Mouse (Mus musculus) embryonic facial prominence, embryonic 11.5 days (tissue): Measurements from ENCODE around the gene Atp2a1. TPM values are rescaled to one million over a fixed set of nuclear protein-coding genes. Genes with fewer than 3 reads are reported as not detected.
A peak's percentile ranks its signal among the peaks of the same experiment; 100 is the strongest.

Experiments used
- ATAC-seq: fragments of 200-750 bp; cut with Nextera tagmentation; replicated peaks from 2 replicates; pipeline ENCODE4 v1.8.0; 2017; ENCODE audit warnings: low read depth; ENCODE audit not compliant: insufficient number of reproducible peaks, low FRiP score, low TSS enrichment
- DNase-seq: peaks from one replicate; pipeline ENCODE4 v3.0.0-alpha.2; 2015; ENCODE audit warnings: low spot score
- H3K27ac ChIP-seq: fragments of 300-500 bp; sonication (generic); replicated peaks from 2 replicates; pipeline ENCODE4 v1.5.1; 2014; ENCODE audit warnings: mild to moderate bottlenecking, low read depth, low read length, control low read depth
- H3K27me3 ChIP-seq: fragments of 300-500 bp; sonication (generic); 2 replicates; pipeline ENCODE4 v1.6.1; 2014; ENCODE audit warnings: mild to moderate bottlenecking, low read length, moderate library complexity, mixed read lengths; ENCODE audit not compliant: control insufficient read depth, insufficient read depth
- H3K36me3 ChIP-seq: fragments of 300-500 bp; sonication (generic); replicated peaks from 2 replicates; pipeline ENCODE4 v1.6.1; 2014; ENCODE audit warnings: low read depth, mild to moderate bottlenecking, low read length, moderate library complexity, mixed read lengths; ENCODE audit not compliant: control insufficient read depth, insufficient read depth
- H3K4me1 ChIP-seq: fragments of 300-500 bp; sonication (generic); 2 replicates; pipeline ENCODE4 v1.6.1; 2014; ENCODE audit warnings: low read length, mixed read lengths; ENCODE audit not compliant: control insufficient read depth, insufficient read depth
- H3K4me2 ChIP-seq: fragments of 300-500 bp; sonication (generic); 2 replicates; pipeline ENCODE4 v1.6.1; 2014; ENCODE audit warnings: low read depth, mild to moderate bottlenecking, control low read depth, low read length, moderate library complexity
- H3K4me3 ChIP-seq: fragments of 300-500 bp; sonication (generic); 2 replicates; pipeline ENCODE4 v1.5.1; 2014; ENCODE audit warnings: low read depth, low read length, control low read depth
- H3K9ac ChIP-seq: fragments of 300-500 bp; sonication (generic); replicated peaks from 2 replicates; pipeline ENCODE4 v1.6.1; 2014; ENCODE audit warnings: mild to moderate bottlenecking, control low read depth, low read length
- H3K9me3 ChIP-seq: fragments of 300-500 bp; sonication (generic); replicated peaks from 2 replicates; pipeline ENCODE4 v1.6.1; 2016; ENCODE audit warnings: mild to moderate bottlenecking, low read length, inconsistent platforms, mixed read lengths; ENCODE audit not compliant: control insufficient read depth
- WGBS: fragments of 180-500 bp; shearing (Covaris S2); extraction: QIAGEN DNeasy Blood & Tissue Kit; methylation state at CpG from one replicate; pipeline ENCODE4 v1.1.7; 2014; 5-methylcytosine and 5-hydroxymethylcytosine counted together
- polyA plus RNA-seq: library from polyadenylated mRNA; unstranded; fragments of >200 nt; fragmentation: Nextera tagmentation; extraction: Ambion mirVana; gene quantifications from 2 replicates; pipeline ENCODE4 v1.2.1, GENCODE M21; 2014

Atp2a1 gene
- polyA plus RNA-seq, 1 experiment from 2014 or later, result 6.6 TPM

DNA sequence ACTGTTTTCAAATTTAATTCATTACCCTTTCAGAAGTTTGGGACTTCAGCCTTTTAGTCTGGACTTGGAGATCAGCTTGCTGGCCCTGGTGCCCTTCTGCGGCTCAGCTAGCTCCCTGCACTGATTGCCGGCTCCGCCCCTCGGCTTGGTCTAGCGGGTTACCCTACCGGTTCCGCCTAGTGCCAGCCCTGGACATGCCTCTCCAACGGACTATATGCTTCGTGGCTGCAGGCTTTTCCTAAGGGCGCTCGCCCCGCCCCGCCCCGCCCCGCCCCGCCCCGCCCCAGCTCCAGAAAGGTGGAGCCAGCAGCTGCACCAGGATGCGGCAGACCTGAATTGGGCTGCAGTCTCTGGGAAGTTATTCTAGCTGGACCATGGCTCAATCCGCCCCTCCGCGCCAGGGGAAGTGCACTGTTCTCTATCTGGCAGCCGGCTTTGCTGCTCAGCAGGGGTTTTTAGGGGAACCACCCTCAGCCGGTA is 19.5 kb upstream of the Atp2a1 start:
- Histone ChIP-seq H3K4me2 (peak overlapping the region; percentile 55), H3K4me3 (peak overlapping the region; percentile 21), H3K27ac (0 out of 2 replicates have a peak overlapping the region, but pooled peaks have one; percentile 35), H3K9ac (peak overlapping the region; percentile 57), H3K4me1 (no peaks in the 10 kb centered on the region; the same call in 1 of the 2 replicates), H3K27me3 (no peaks in the 10 kb centered on the region), H3K9me3 (no peaks in the 10 kb centered on the region), H3K36me3 (no peaks in the 10 kb centered on the region)
- DNase-seq (peak; percentile 86), ATAC-seq (peak; percentile 85)
- WGBS, result under 1% methylated on average over 23 of the region's 23 CpGs

DNA sequence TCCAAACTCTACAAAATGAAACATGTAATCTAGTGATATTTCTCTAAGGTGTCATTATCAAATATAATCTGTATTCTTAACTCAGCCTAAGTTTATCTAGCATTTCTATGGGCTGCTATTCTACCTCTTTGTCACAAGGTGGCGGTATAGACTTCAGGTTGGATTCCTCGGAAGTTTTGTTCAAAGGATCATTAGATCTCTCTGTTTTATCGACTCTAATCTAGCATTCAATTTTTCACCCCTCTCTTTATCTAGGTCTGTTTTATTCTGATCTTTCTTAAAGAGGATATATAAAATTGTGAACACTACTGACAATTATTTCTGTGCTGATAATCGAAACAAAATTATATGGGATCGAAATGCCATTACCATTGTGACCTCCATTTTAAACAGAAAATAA is 18.8 kb upstream of the Atp2a1 start:
- 24% methylated on average over 5 of the region's 5 CpGs for WGBS
- DNase-seq, result peak; percentile 72
- H3K9ac ChIP-seq, result no peak overlapping the region
- no peak overlapping the region for H3K4me3 ChIP-seq
- no peaks in the 10 kb centered on the region; the same call in 1 of the 2 replicates for H3K4me1 ChIP-seq
- no peak for ATAC-seq
- no peaks in the 10 kb centered on the region for H3K36me3 ChIP-seq
- H3K4me2 ChIP-seq, result no peak overlapping the region
- H3K9me3 ChIP-seq, result no peaks in the 10 kb centered on the region
- H3K27ac ChIP-seq, result no peak overlapping the region
- H3K27me3 ChIP-seq, result no peaks in the 10 kb centered on the region

DNA sequence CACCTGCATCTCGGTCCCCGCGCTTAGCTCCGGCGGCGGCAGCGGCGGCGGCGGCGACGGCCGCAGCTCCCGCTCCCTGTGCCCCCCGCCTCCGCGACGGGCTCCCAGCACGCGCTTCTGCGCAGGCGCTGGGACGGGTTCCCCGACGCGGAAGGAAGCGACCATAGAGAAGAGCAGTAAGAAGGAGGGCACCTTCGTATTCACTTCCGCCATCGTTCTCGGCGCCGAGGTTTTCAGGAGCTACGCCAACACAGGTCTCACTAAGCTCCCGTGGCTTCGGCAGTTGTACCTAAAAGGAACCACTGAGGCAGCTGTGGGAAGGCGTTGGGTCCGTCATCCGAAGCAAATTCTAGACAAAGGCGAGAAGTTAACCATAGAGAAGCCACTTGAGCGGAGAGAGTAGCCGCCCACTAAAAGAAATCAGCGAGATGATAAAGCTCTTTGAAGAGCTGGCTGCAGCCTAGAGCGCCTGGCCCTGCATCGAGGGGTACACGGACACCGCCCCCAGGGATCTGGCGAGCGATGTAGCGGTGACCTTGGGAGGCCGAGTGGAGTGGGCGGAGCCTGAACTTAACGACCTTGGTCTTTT is 12.2 kb upstream of the Atp2a1 start, which contains the start of gene Sh2b1:
Sh2b1 (minus strand) TSS at position 432 of the 589 bp plus-strand sequence.
- H3K4me3 ChIP-seq, result peak within 1 kb of the TSS; percentile 87
- no peaks in the 10 kb centered on the region for H3K4me1 ChIP-seq
- WGBS, result under 1% methylated on average over 49 of the region's 53 CpGs
- peak within 1 kb of the TSS; percentile 84 for H3K4me2 ChIP-seq
- H3K9me3 ChIP-seq, result no peaks in the 10 kb centered on the region
- DNase-seq (peak; percentile 93), ATAC-seq (peak; percentile 87)
- peak within 1 kb of the TSS; percentile 77 for H3K27ac ChIP-seq
- H3K36me3 ChIP-seq, result no peaks in the 10 kb centered on the region
- H3K9ac ChIP-seq, result peak within 1 kb of the TSS; percentile 92
- H3K27me3 ChIP-seq, result no peaks in the 10 kb centered on the region

DNA sequence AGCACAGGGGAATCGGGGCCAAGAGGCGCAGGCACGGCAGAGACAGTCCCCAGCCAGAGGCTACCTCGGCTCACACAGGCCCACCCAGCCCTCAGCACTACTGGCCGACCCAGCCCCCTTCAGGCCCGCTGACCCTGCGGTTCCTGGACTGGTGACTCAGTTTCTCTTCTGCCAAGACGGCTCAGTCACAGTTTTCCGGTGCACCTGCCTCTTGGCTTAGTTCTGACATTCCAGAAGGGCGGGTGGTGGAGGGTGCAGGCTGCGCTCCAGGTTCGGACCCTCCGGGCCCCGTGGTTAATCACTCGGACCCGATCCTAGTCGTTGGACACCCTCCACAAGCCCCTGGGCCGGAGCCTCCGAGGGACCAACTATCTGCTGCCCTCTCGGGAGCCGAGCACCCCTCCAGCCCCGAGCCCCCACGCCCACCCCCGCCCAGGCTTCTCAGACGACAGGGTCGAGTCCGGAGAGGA is 11.6 kb upstream of the Atp2a1 start:
- Histone ChIP-seq H3K9me3 (no peaks in the 10 kb centered on the region), H3K9ac (peak overlapping the region; percentile 92), H3K4me1 (no peaks in the 10 kb centered on the region), H3K36me3 (no peaks in the 10 kb centered on the region), H3K4me3 (peak overlapping the region; percentile 87), H3K27me3 (no peaks in the 10 kb centered on the region), H3K27ac (peak overlapping the region; percentile 77; the same call in 1 of the 2 replicates), H3K4me2 (peak overlapping the region; percentile 84)
- WGBS, result 2% methylated on average over 25 of the region's 27 CpGs
- peak; percentile 66 for ATAC-seq
- no peak for DNase-seq

DNA sequence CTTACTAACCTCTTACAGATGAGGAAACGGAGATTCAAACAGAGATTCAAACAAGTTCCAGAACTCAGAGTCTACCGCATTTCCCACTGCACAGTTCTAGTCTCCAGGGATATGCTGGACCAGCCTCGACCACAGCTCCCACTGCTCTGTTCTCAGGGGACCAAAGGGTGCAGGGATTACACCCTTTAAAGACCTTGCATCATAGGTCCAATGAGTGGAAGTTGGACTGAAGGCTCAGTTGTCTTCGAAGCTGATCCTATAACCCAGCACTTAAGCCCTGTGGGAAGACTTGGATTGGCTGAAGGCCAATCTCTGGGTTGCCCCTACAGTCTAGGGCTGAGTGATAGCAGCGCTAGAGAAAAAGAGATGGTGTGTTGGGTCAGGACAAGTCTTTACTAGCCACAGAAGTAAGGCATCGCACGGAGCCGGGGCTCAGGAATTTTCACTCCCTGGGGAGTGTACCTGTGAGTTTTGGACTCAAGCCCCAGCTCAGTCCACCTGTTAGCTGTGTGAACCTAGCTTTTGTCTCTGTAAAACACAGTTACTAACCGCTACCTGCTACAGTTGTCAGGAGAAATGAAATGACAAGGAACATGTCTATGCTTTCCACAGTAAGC is 10.7 kb upstream of the Atp2a1 start:
- no peak overlapping the region for H3K27ac ChIP-seq

DNA sequence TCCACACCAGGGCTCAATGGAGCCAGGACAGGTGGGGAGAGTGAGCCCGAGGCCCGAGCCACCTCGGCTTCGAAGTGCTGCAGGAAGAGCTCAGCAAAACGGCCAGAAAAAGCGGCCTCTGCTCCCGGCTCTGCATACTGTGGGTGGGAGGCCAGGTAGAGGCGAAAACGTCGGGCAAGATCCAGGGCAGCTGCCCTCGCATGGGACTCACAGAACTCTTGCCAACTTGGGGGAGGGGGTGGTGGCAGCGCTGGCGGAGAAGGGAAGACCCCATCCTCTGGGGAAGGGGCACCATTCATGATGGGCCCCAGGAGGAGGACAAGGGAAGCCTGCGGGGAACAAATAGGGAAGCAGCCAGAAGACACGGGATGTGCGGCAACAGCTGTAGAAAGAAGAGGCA is 9.8 kb upstream of the Atp2a1 start:
- Histone ChIP-seq H3K4me1 (no peaks in the 10 kb centered on the region), H3K4me3 (no peak overlapping the region), H3K4me2 (no peak overlapping the region), H3K9me3 (no peaks in the 10 kb centered on the region), H3K27me3 (no peaks in the 10 kb centered on the region), H3K27ac (no peak overlapping the region), H3K9ac (no peak overlapping the region), H3K36me3 (peaks cover 3% of the 10 kb centered on the region; the same call in 1 of the 2 replicates)
- WGBS, result 93% methylated on average over 16 of the region's 16 CpGs
- DNase-seq (no peak), ATAC-seq (no peak)

More for the DNA sequence above, 10.7 kb upstream of the Atp2a1 start:
- 87% methylated on average over 9 of the region's 9 CpGs for WGBS
- Histone ChIP-seq H3K4me2 (peak overlapping the region; percentile 84), H3K4me1 (no peaks in the 10 kb centered on the region), H3K4me3 (peak overlapping the region; percentile 87), H3K9ac (no peak overlapping the region), H3K36me3 (no peaks in the 10 kb centered on the region; the same call in 1 of the 2 replicates), H3K9me3 (no peaks in the 10 kb centered on the region), H3K27me3 (no peaks in the 10 kb centered on the region)
- no peak for ATAC-seq
- no peak for DNase-seq

DNA sequence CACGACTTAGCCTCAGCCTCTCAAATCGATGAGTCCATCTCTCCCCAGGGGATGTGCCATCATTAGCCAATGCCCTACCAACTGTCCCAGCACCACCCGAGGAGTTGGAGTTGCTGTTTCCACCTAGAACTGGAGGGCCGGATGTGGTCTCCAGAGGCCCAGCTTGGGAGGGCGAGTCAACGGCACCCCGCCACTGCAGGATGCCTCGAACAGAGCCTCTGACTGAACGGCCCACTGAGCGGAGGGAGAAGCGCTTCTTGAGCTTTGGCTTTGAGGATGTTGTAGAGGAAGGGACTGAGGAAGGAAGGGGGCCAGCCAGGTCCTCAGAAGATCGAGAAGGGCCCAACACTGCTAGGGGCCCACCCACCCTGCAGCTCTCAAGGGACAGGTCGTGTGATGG is 9.4 kb upstream of the Atp2a1 start:
- ATAC-seq (no peak), DNase-seq (no peak)
- H3K27me3 ChIP-seq, result no peaks in the 10 kb centered on the region
- H3K9me3 ChIP-seq, result no peaks in the 10 kb centered on the region
- H3K9ac ChIP-seq, result no peak overlapping the region
- no peaks in the 10 kb centered on the region for H3K4me1 ChIP-seq
- WGBS, result 89% methylated on average over 13 of the region's 13 CpGs
- no peak overlapping the region for H3K4me3 ChIP-seq
- H3K4me2 ChIP-seq, result no peak overlapping the region
- no peak overlapping the region for H3K27ac ChIP-seq
- peaks cover 3% of the 10 kb centered on the region; the same call in 1 of the 2 replicates for H3K36me3 ChIP-seq

DNA sequence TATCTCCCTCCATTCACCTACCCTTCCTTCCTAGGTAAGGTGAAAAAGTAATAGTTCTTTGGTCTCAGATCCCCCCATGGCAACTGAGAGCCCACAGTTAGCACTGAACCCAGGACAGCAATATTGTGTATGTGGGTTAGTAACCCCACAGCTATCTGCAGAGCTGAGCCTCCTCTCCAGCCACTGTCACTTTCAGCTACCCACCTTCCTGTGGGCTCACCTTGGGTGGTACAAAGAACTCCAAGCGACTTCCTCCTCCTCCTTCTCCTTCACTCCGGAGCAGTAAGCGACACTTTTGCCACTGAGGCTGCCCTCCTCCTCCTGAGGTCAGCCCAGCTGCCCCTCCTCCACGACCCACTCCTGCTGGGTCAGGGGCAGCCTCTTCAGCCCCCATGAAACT is 8.9 kb upstream of the Atp2a1 start:
- Histone ChIP-seq H3K9me3 (no peaks in the 10 kb centered on the region), H3K27me3 (no peaks in the 10 kb centered on the region), H3K4me1 (no peaks in the 10 kb centered on the region), H3K4me2 (no peak overlapping the region), H3K36me3 (peaks cover 3% of the 10 kb centered on the region; the same call in 1 of the 2 replicates), H3K4me3 (no peak overlapping the region), H3K27ac (no peak overlapping the region), H3K9ac (no peak overlapping the region)
- whole genome bisulfite sequencing, result 86% methylated on average over 4 of the region's 4 CpGs
- ATAC-seq (no peak), DNase-seq (no peak)
